Mouse (Mus musculus): ENCODE data around the gene Nod1.

Gene Nod1

DNA sequence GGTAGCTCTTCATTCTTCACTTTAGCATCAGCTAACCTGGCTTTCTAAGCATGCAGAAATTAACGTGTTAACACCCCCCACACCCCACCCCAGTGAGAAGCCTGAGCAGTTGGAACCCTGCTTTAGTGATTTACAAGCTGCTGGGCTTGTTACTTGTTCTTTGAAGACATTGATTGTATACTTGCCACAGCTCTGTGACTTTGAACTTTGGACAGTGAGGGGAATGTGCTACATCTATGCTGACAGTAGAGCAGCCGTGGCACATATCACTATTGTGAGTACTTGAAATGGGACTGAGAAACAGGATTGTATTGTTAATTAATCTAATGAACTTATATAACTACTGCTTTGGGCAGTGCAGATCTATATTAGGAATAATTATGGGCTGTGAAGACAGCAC is 89.0 kb downstream of the Nod1 start:
- DNase-seq (ENCODE audit: low spot score), result no peak

DNA sequence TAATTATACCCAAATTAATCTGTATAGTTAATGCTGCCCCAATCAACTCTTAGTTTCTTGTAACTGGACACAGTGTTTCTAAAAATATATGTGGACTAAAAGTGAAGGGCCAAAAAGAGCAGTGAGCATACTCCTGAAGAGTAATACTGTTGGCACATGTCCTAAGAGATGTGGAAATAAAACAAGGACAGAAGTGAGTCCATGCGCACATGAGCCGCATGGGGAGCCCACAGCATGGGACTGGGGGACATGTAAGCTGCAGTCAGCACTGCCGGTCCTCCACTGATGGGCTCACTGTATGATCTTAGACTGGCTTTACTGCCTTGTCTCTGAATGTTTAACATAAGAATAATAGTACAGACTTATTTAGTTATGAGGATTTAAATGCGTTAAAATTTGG is 92.3 kb downstream of the Nod1 start:
- no peak for DNase-seq (ENCODE audit: low spot score)

DNA sequence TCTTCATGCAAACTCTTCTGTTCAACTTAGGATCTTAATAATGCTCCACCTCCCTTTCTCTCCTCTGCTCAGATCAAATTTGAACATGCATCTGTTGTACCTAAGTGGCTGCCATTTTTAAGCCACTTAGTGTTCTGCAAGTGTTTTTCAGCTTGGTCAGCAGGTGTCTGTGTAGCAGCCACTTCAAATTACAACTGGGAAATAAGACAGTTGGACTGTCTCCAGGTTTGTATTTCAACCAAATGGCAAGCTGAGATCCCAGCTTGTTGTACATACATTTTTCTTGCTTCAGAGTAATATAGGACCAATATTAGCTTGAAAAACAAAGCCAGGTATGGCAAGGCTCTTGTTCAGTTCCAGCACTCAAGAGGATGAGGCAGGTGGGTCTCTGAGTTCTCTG is 93.9 kb downstream of the Nod1 start:
- no peak for DNase-seq (ENCODE audit: low spot score)

DNA sequence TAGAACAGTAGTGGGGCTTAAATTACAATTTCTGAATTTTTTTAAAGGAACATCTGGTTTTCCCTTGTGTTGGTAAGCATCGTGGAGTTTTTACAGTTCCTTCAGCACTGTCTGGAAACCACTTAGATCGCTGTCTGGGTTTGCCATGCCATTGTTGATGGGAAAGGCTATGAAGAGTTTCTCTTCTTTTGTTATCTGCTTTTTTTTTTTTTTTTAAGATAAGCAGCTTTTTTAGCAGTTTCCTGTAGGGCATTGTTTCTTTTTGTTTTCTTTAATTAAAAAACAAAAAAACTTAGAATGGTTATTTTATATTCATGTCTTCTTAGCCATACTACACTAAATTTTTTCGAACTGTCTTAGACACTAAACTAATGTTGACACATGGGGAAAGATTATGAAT is 94.8 kb downstream of the Nod1 start:
- DNase-seq (ENCODE audit: low spot score), result no peak

DNA sequence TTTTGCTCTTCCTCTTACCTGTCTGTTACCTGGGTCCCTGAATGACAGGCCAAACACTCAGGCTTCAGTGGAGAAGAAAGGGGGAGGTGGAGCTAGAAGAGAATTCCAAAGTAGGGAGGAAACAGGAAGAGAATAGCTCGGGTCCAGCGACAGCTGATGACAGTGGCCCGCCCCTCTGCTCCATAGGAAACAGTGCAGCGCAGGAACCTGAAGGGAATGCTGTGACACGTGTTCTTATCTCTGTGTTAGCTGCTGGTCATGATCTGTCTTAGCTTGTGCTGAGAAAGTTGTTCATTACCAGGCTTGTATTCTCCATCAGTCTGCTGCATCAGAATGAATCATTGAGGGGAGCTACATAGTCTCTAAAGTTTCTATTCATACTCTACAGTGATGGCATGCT is 95.6 kb downstream of the Nod1 start:
- peak; percentile 49 for DNase-seq (ENCODE audit: low spot score)

Measured in embryo, embryonic 10 days (tissue).